Mouse (Mus musculus) bone marrow, adult 2 months (tissue): Measurements from ENCODE around the gene Large1.

Experiments used
- CTCF ChIP-seq: fragments of 200-500 bp; IDR thresholded peaks from 2 replicates; pipeline ENCODE4 v1.5.1; 2011; ENCODE audit warnings: low read length, control low read depth; ENCODE audit not compliant: control insufficient read depth, insufficient read depth
- POLR2A ChIP-seq: fragments of 200-500 bp; IDR thresholded peaks from 2 replicates; pipeline ENCODE4 v1.6.1; 2011; ENCODE audit warnings: low read depth, mild to moderate bottlenecking, control low read depth, low read length, borderline replicate concordance; ENCODE audit not compliant: control insufficient read depth

GRCm38 (mm10) chr8:73061410-73061809 lies 291.9 kb downstream of the Large1 start:
- no peak for TF ChIP-seq POLR2A
- no peak for TF ChIP-seq CTCF
